Mouse (Mus musculus): Measurements from ENCODE around the gene Apc2.

GRCm38 (mm10) chr10:80288097-80288496 is 7.7 kb upstream of the Apc2 start:
- TF ChIP-seq CTCF (IDR thresholded peaks at IDR 0.05; ENCODE audit: low read depth): no peak
- no peak for TF ChIP-seq EP300 (IDR thresholded peaks at IDR 0.05; ENCODE audit: low read depth)
